Mouse (Mus musculus) brain, embryonic 14.5 days (tissue): ENCODE data around the gene Rhot2.

ENCODE experiments used
- CTCF ChIP-seq: fragments of 200-500 bp; IDR thresholded peaks from 2 replicates; pipeline ENCODE4 v1.5.1; 2012; ENCODE audit warnings: inconsistent platforms, mild to moderate bottlenecking, moderate library complexity, borderline replicate concordance; ENCODE audit not compliant: insufficient read depth, insufficient read length; ENCODE audit errors: extremely low read depth
- POLR2A ChIP-seq: fragments of 200-500 bp; IDR thresholded peaks from 2 replicates; pipeline ENCODE4 v1.6.1; 2012; ENCODE audit warnings: mild to moderate bottlenecking, inconsistent platforms, borderline replicate concordance; ENCODE audit not compliant: poor library complexity, insufficient read depth, insufficient read length, severe bottlenecking; ENCODE audit errors: extremely low read depth

DNA sequence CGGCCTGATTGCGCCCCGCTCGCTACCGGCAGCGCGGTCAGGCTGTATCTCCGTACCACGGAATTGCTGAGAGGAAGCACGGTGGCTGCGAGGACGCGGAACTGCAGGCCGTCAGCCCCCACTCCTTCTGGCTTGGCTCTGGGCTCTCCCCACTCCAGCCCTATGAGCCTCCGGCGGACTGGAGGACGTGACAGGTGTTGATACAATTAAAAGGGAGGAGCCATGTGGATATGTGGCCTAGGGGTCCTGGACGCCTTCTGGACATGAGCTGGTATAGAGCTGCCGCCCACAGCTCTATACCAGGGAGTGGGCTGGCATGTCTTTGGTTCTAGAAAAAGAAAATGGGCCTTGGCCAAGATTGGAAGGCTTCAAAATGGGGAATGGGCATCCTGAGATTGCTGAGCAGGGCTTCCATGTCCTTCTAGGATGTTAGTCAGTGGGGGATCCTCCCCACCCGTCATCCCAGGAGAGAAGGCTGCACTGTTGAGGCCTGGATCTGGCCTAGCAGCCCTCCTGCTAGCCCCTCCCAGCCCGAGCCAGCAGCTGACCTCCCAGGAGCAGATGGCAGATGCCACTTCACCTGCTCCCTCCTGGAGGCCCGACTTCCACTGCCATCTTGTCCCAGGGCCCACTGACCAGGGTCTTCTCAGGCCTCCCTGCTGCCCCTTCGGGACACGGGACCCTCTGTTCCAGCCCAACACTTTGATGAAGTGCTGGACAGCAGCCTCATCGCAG is 34.9 kb downstream of the Rhot2 start:
- TF ChIP-seq CTCF (no peak), POLR2A (no peak)
